Mouse (Mus musculus): Measurements from ENCODE around the gene Socs5.

Socs5 gene

DNA sequence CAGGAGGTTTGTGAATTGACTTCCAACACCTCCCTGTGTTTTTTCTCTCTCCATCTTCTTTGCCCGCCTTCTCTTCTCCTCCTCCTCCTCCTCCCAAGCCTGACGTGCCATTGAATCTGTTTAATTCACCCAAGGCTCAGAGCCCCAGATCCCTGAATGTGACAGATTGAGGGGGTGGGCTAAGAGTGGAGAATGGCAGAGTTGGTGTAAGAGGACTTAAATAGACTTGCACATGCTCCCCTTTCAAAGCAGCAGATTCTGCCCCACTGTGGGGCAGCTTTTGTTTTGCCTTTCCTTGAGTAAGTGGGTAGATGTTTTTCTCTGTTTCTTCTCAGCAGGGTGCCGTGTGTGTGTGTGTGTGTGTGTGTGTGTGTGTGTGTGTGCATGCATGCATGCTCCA, 61.6 kb downstream of the Socs5 start:
- no peak for DNase-seq (ENCODE audit: low spot score)

DNA sequence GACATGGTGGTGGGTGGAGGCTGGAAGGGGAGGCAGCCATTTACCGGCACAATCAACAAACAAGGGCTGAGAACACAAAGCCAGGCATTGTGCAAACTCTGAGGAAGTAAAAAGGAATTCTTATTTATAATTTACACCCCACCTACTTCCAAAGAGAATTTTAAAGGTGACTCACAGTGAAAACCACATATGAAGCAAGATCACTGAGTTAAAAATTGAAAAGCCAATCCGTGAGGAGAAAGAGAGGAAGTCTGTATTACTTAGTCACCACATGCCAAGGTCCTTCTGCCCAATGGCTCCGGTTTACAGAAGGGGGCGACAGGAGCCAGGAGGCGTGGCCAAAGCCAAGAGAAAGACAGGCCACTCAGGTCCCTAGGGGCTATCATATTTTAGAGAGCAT, 62.9 kb downstream of the Socs5 start:
- DNase-seq (ENCODE audit: low spot score): no peak

DNA sequence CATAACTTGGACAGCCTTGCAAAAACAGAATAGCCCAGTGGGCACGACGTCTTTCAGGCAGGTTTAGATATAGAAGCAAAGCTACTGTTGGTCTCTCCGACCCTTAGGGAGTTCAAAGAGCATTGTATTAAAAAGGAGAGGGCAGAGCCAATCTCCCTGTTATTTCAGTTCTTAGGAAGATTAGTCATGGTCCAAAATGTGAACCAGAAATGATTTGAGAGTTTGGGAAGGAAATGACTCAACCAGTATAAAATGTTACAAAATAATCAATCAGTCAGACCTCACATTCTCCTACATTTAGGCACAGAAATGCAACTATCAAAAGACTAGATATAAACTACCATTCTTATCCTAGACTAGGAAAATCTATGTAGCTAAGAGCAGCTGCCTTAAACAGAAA, 64.6 kb downstream of the Socs5 start:
- no peak for DNase-seq (ENCODE audit: low spot score)

DNA sequence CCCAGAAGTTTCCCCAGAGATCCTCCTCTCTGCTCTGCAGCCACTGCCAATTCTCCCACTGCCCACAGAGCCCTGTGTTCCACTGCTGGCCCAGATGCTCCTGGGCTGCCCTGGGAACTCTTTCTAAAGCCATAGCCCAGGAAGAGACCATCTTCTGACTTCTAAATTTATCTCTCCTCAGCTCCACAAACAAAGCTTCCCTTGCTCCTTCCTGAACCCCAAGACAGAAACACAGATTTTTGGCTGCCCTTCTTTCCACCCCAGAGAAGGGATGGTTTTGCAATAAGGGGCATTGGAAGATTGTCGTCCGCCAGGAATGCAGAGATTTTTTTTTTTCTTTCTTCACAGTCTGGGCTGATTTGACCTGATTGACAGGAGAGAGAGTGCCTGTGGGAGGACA, 66.5 kb downstream of the Socs5 start:
- DNase-seq (ENCODE audit: low spot score): no peak

DNA sequence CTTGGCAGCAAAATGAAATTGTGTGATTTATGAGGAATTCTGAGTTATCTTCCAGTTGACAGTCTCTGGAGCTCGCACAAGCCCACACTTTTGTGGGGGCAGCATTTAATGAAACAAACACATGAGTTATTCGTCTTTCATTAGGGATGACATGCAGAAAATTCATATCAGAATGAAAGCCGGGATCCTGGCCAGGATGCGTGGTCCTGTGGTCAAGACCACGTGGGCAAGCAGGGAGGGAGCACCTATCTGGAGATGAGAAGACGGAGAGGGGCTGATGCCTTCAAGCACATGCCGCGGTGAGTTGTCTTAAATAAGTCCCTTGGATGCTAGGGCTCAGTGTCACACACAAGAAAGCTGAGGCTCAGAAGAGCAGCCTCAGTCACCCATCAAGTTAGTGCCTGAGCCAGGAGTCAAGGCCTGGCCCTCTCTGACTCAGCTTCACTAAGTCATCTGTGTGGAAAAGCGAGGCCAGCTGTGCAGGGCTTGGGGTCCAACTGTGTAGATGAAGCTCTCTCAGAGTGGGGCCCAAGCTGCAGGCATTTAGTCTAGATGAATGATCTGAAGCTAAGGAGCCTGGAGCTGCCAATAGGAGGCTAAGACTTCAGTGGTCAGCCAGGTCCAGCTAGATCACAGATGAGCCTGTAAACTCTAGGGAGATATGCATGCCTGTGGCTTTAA, 67.3 kb downstream of the Socs5 start:
- DNase-seq (ENCODE audit: low spot score): no peak

DNA sequence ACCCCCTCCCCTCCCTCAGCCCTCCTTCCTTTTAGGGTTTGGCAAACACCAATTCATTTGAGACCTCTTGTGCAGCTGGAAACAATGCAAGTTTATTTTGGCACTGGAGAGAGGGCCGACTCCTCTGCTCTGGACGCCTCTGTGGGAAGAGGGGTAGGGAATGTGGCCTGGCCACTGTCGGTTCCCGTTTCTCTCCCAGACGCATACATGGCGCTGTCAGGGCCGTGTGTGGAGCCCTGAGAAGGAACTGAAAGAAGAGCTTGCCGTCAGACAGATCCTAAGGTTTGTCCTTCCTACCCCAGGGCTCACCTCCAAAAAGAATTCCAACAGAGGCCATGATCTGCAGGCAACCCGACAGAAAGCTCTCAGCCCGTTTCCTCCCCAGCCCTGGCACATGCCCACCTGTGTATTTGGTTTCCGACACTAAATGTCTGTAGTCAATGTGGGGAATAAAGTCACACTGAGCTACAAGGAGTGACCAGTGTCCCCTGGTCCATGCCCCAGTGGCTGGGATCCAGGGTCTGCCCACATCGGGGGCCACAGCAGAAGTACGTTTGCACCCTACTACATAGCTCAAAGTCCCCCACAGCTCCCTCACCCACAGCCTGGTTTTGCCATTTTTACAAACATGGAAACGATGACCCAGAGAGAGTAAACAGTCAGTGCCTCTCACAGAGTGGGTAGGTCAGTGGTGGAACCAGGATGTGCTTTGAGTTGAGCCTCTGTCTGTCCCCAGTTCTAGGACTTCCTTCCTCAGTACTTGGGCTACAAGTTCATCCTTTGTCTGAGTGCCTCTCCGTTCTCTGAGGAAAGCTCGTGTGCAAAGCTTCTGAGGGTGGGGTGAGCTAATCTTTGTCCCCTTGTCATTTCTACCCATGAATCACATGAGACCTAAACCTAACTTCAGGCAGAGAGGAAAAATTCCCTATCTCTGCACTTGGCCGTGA, 68.9 kb downstream of the Socs5 start:
- no peak for DNase-seq (ENCODE audit: low spot score)

DNA sequence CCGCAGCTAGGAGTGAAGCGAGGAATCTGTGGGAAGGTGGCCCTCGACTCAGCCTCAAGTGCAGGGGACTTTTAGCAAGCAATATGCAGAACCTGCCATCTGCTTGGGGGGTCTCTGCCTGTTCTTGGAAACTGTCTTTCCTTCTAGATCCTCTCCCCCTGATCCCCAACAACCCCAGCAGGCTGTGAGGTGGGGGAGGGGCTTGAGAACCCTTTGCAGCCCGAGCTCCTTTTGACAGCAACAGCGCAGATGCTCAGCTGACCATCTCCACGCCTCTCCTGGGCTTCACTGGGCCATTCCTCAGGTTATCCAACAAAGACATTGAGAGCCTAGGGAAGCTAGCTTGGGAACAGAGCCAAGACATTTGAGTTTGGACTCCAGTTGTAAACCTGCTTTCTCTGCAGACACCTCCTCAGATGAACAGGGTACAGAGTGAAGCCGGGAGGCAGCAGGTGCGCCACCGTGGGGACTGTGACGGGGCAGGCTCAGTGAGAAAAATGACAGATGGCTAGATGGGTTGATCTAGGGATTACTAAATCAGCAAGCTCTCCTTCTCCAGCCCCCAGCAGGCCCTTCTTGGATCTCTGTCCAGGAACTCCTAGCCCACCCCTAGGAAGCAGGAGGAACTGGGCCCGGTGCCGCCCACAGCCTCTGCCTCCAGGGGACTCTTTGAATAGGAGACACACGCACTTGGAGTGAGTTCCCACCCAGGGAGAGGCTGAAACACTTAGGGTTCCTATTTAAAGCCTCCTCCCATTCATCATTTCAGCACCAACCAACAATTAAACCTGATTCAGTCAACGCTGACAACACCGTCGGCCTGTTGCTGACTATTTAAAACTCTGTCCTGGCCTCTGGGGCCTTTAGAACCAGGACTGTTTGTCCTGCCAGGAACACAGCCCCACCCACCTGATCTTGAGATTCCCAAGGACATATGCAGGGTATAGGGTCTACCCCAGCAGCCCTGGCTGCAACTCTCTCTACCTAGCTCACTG, 71.4 kb downstream of the Socs5 start:
- no peak for DNase-seq (ENCODE audit: low spot score)

DNA sequence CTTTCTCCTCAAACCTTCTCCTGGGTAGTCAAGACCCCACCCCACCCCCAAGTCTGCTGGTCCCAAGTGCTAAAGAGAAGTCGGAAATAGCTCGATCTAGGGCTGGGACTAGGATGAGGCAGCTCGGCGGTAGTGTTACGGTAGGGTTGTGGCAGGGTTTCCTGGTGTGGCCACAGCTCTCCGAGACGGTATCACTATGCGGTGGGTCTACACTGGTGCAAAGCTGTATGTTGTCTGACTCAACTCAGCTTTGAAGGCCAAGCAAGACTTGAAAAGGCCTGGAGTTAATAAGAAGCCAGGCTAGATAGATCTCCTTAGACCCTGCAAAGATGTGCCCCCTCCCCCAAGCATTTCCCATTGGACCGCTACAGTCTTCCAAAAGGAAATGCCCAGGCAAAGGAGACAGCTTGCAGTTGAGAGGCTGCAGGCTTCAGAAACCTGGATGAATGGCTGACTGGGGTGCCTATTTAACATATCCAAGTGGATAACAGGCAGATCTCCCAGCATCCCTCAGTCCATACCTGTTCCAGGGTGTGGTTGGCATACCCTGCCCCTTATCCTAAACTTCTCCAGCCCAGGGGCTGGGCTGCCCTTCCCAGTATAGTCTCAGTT, 72.6 kb downstream of the Socs5 start:
- DNase-seq (ENCODE audit: low spot score): no peak

DNA sequence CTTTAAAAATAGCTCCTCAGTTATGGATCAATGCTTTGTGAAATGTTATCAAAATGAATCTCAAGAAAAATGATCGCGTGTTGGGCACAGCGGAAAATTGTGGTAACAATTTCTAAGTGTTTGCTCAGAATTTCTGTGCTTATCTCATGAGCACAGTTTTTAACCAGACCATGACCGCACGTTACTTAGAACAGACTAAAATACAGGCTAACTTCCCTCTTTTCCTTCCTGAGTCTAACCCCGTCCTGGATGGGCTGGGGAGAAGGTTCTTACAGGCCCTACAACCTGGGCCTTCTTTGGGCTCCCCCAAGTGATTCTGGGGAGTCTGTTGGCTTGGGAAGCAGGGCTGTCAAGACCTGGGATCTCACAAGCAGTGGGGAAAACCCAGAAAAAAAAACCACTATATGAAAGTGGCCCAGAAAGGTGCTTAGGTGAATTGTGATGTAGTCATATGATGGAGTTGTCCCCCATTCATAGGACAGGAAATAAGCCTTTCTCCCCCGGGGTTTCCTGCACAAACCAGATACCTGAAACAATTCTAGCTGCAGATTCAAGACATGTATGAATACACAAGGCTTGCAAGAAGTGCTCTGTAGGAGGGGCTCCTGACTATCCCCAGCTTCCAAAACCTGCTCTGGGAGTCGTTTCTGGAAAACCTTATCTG, 74.3 kb downstream of the Socs5 start:
- DNase-seq (ENCODE audit: low spot score): no peak

DNA sequence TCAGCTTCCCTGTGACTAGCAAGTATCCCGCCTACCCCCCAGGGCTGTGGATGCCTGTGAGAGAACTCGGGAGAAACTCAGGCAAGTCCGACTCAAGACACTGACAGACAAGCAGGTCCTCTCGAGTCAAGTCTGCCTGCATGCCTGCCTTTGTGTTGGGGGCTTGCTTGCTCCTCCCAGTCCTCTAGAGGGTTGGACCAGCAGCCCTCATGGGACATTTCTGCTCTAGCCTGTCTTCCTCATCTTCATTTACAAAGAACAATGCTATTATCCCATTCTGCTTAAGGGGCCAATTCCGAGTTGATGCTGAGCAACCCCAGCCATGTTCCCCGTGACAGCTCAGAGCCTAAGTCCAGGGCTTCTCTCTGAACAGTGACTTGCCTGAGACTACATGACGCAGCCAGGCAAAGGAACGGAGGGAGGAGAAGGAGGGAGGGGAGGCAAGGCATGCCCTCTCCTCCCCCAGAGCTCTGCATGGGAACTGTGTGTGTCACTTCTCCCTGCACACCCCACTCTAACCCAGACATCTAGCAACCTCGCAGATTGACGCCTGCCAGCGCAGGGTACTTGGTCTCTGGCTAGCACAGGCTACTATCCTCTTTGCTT, 78.1 kb downstream of the Socs5 start:
- DNase-seq (ENCODE audit: low spot score): peak; percentile 26

DNA sequence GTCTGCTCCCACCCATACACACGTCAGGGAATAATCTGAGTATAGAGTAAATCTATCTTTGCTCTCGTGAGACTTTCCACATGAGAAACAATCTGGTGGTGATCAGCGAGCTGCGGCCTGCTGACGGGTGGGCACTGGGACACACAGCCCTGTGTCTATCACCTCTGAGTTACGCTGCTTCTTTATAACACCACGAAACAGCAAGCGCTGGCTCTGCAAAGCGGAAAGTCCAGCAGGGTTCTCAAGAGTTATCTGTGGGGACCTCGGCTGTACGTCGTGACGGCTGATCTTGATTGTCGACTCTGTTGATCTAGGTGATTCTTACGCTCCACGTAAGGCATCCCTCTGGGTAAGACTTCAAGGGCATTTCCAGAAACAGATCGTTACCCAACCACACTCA, 79.5 kb downstream of the Socs5 start:
- DNase-seq (ENCODE audit: low spot score): no peak

Data from embryo, embryonic 10.5 days (tissue).